Mouse (Mus musculus): ENCODE results near the gene Nectin2. TPM values are rescaled to one million over a fixed set of nuclear protein-coding genes. Genes with fewer than 3 reads are reported as not detected.
"Not testable (repeated sequence)": the region's sequence is repeated elsewhere in the genome, so short reads cannot be mapped to it uniquely, and the experiment has no call there.

The Nectin2 gene
- total and polyA plus RNA-seq, 3 experiments, result 76.9 to 138 (median 98.1) TPM

- DNase-seq, result no peak
Observed at GRCm38 (mm10) chr7:19688611-19689010, 61.7 kb downstream of the Nectin2 start.

GRCm38 (mm10) chr7:19688101-19688500 is 62.2 kb downstream of the Nectin2 start:
- no peak for DNase-seq

- DNase-seq, result not testable (repeated sequence)
Observed at GRCm38 (mm10) chr7:19686927-19687583, 63.2 kb downstream of the Nectin2 start.

GRCm38 (mm10) chr7:19686521-19686920 is 63.8 kb downstream of the Nectin2 start:
- no peak for DNase-seq

- DNase-seq, result no peak
Observed at GRCm38 (mm10) chr7:19685374-19685773, 64.9 kb downstream of the Nectin2 start.

- no peak for DNase-seq
Observed at GRCm38 (mm10) chr7:19683771-19684201, 66.5 kb downstream of the Nectin2 start.

GRCm38 (mm10) chr7:19682979-19683378 is 67.3 kb downstream of the Nectin2 start:
- no peak for DNase-seq

GRCm38 (mm10) chr7:19681202-19681694 is 69.0 kb downstream of the Nectin2 start, which contains the start of the genes Gm44805 and Apoc4:
TSS of gene Gm44805 (minus strand) at chr7:19681423.
TSS of gene Apoc4 (minus strand) at chr7:19681479.
- peak; percentile 91 for DNase-seq

GRCm38 (mm10) chr7:19680702-19681101 is 69.6 kb downstream of the Nectin2 start:
- DNase-seq, result peak; percentile 74

GRCm38 (mm10) chr7:19678901-19679300 is 71.4 kb downstream of the Nectin2 start:
- no peak for DNase-seq

- no peak for DNase-seq
Observed at GRCm38 (mm10) chr7:19677872-19678271, 72.4 kb downstream of the Nectin2 start, which contains the start of gene Apoc2. TSS of gene Apoc2 (minus strand) at chr7:19677941.

GRCm38 (mm10) chr7:19676662-19677061 is 73.6 kb downstream of the Nectin2 start:
- DNase-seq, result no peak

GRCm38 (mm10) chr7:19675824-19676223 is 74.5 kb downstream of the Nectin2 start:
- no peak for DNase-seq

GRCm38 (mm10) chr7:19673083-19673699 is 77.1 kb downstream of the Nectin2 start:
- DNase-seq, result no peak

GRCm38 (mm10) chr7:19671511-19671910 is 78.8 kb downstream of the Nectin2 start:
- DNase-seq, result no peak

GRCm38 (mm10) chr7:19668947-19669721 is 81.1 kb downstream of the Nectin2 start:
- DNase-seq, result peak; percentile 93

GRCm38 (mm10) chr7:19667434-19667833 is 82.8 kb downstream of the Nectin2 start:
- DNase-seq, result no peak

GRCm38 (mm10) chr7:19666750-19667149 is 83.5 kb downstream of the Nectin2 start:
- DNase-seq, result no peak
